Mouse (Mus musculus): Measurements from ENCODE around the gene Mpped2. TPM values are rescaled to one million over a fixed set of nuclear protein-coding genes. Genes with fewer than 3 reads are reported as not detected.

Mpped2 gene
- polyA plus RNA-seq, 1 experiment from 2014 or later = 8.0 TPM

GRCm38 (mm10) chr2:106865148-106865786, 172.2 kb downstream of the Mpped2 start:
- no peak for ATAC-seq
- Histone ChIP-seq H3K4me2 (replicated peaks; ENCODE audit: low read depth) (no peak overlapping the region), H3K9me3 (ENCODE audit: control insufficient read depth) (no peaks in the 10 kb centered on the region), H3K27ac (ENCODE audit: low read depth, low read length) (no peak overlapping the region), H3K9ac (ENCODE audit: low read depth, low read length) (no peak overlapping the region), H3K27me3 (replicated peaks; ENCODE audit: control insufficient read depth, insufficient read depth, low read length) (no peaks in the 10 kb centered on the region), H3K4me3 (ENCODE audit: low read depth, low read length) (no peak overlapping the region), H3K36me3 (ENCODE audit: control insufficient read depth, insufficient read depth) (no peaks in the 10 kb centered on the region), H3K4me1 (replicated peaks; ENCODE audit: control insufficient read depth, insufficient read depth, low read length) (0 out of 2 replicates have a peak, but pooled peaks cover 11% of the 10 kb centered on the region)
- no peak for TF ChIP-seq CTCF (IDR thresholded peaks at IDR 0.05; ENCODE audit: low read depth)
- WGBS = 50% methylated on average over 7 of the region's 7 CpGs

GRCm38 (mm10) chr2:106866303-106866702, 173.2 kb downstream of the Mpped2 start:
- no peak overlapping the region for H3K4me2 ChIP-seq (replicated peaks; ENCODE audit: low read depth)
- H3K4me3 ChIP-seq (ENCODE audit: low read depth, low read length) = no peak overlapping the region
- no peaks in the 10 kb centered on the region for H3K27me3 ChIP-seq (replicated peaks; ENCODE audit: control insufficient read depth, insufficient read depth, low read length)
- H3K27ac ChIP-seq (ENCODE audit: low read depth, low read length) = no peak overlapping the region
- WGBS = 28% methylated on average over 5 of the region's 5 CpGs
- no peak for ATAC-seq
- no peak overlapping the region for H3K9ac ChIP-seq (ENCODE audit: low read depth, low read length)
- H3K4me1 ChIP-seq (replicated peaks; ENCODE audit: control insufficient read depth, insufficient read depth, low read length) = 0 out of 2 replicates have a peak, but pooled peaks cover 11% of the 10 kb centered on the region
- no peak for TF ChIP-seq CTCF (IDR thresholded peaks at IDR 0.05; ENCODE audit: low read depth)
- H3K36me3 ChIP-seq (ENCODE audit: control insufficient read depth, insufficient read depth) = no peaks in the 10 kb centered on the region
- no peaks in the 10 kb centered on the region for H3K9me3 ChIP-seq (ENCODE audit: control insufficient read depth)

- no peaks in the 10 kb centered on the region for H3K9me3 ChIP-seq (ENCODE audit: control insufficient read depth)
- no peak for TF ChIP-seq CTCF (IDR thresholded peaks at IDR 0.05; ENCODE audit: low read depth)
- H3K4me2 ChIP-seq (replicated peaks; ENCODE audit: low read depth) = no peak overlapping the region
- H3K36me3 ChIP-seq (ENCODE audit: control insufficient read depth, insufficient read depth) = no peaks in the 10 kb centered on the region
- no peak overlapping the region for H3K4me3 ChIP-seq (ENCODE audit: low read depth, low read length)
- H3K27ac ChIP-seq (ENCODE audit: low read depth, low read length) = no peak overlapping the region
- 86% methylated on average over 2 of the region's 2 CpGs for WGBS
- H3K9ac ChIP-seq (ENCODE audit: low read depth, low read length) = no peak overlapping the region
- no peaks in the 10 kb centered on the region for H3K4me1 ChIP-seq (replicated peaks; ENCODE audit: control insufficient read depth, insufficient read depth, low read length)
- no peaks in the 10 kb centered on the region for H3K27me3 ChIP-seq (replicated peaks; ENCODE audit: control insufficient read depth, insufficient read depth, low read length)
- ATAC-seq = no peak
Observed at GRCm38 (mm10) chr2:106870886-106871285, 177.8 kb downstream of the Mpped2 start.

- ATAC-seq = no peak
- no peak overlapping the region for H3K4me2 ChIP-seq (replicated peaks; ENCODE audit: low read depth)
- H3K4me3 ChIP-seq (ENCODE audit: low read depth, low read length) = no peak overlapping the region
- no peaks in the 10 kb centered on the region for H3K36me3 ChIP-seq (ENCODE audit: control insufficient read depth, insufficient read depth)
- no peak overlapping the region for H3K9ac ChIP-seq (ENCODE audit: low read depth, low read length)
- no peaks in the 10 kb centered on the region for H3K9me3 ChIP-seq (ENCODE audit: control insufficient read depth)
- no peaks in the 10 kb centered on the region for H3K27me3 ChIP-seq (replicated peaks; ENCODE audit: control insufficient read depth, insufficient read depth, low read length)
- no peaks in the 10 kb centered on the region for H3K4me1 ChIP-seq (replicated peaks; ENCODE audit: control insufficient read depth, insufficient read depth, low read length)
- H3K27ac ChIP-seq (ENCODE audit: low read depth, low read length) = no peak overlapping the region
- TF ChIP-seq CTCF (IDR thresholded peaks at IDR 0.05; ENCODE audit: low read depth) = no peak
- 81% methylated on average over 9 of the region's 9 CpGs for WGBS
Observed at GRCm38 (mm10) chr2:106873166-106873565, 180.1 kb downstream of the Mpped2 start.

GRCm38 (mm10) chr2:106883390-106883789, 190.3 kb downstream of the Mpped2 start:
- TF ChIP-seq CTCF (IDR thresholded peaks at IDR 0.05; ENCODE audit: low read depth) = no peak
- Histone ChIP-seq H3K9ac (ENCODE audit: low read depth, low read length) (no peak overlapping the region), H3K27ac (ENCODE audit: low read depth, low read length) (no peak overlapping the region), H3K9me3 (ENCODE audit: control insufficient read depth) (no peaks in the 10 kb centered on the region), H3K4me1 (replicated peaks; ENCODE audit: control insufficient read depth, insufficient read depth, low read length) (peaks cover 5% of the 10 kb centered on the region; the same call in 1 of the 2 replicates), H3K27me3 (replicated peaks; ENCODE audit: control insufficient read depth, insufficient read depth, low read length) (no peaks in the 10 kb centered on the region), H3K4me3 (ENCODE audit: low read depth, low read length) (no peak overlapping the region), H3K36me3 (ENCODE audit: control insufficient read depth, insufficient read depth) (no peaks in the 10 kb centered on the region), H3K4me2 (replicated peaks; ENCODE audit: low read depth) (no peak overlapping the region)
- ATAC-seq = peak; percentile 73
- WGBS = 35% methylated on average over 8 of the region's 8 CpGs

- Histone ChIP-seq H3K4me3 (ENCODE audit: low read depth, low read length) (no peak overlapping the region), H3K4me2 (replicated peaks; ENCODE audit: low read depth) (no peak overlapping the region), H3K27ac (ENCODE audit: low read depth, low read length) (no peak overlapping the region), H3K27me3 (replicated peaks; ENCODE audit: control insufficient read depth, insufficient read depth, low read length) (no peaks in the 10 kb centered on the region), H3K36me3 (ENCODE audit: control insufficient read depth, insufficient read depth) (no peaks in the 10 kb centered on the region), H3K4me1 (replicated peaks; ENCODE audit: control insufficient read depth, insufficient read depth, low read length) (peaks cover 10% of the 10 kb centered on the region; the same call in 1 of the 2 replicates), H3K9me3 (ENCODE audit: control insufficient read depth) (no peaks in the 10 kb centered on the region), H3K9ac (ENCODE audit: low read depth, low read length) (no peak overlapping the region)
- no peak for TF ChIP-seq CTCF (IDR thresholded peaks at IDR 0.05; ENCODE audit: low read depth)
- 93% methylated on average over 5 of the region's 5 CpGs for WGBS
- ATAC-seq = no peak
Observed at GRCm38 (mm10) chr2:106888174-106888573, 195.1 kb downstream of the Mpped2 start.
